Mouse (Mus musculus) right cerebral cortex, adult 2 months (tissue): ENCODE measurements around the gene Onecut1.

ENCODE experiments used
- DNase-seq, 2 experiments: peaks; one replicate each; pipeline ENCODE4 v3.0.0; 2021 to 2022; ENCODE audit warnings: low spot score in 2 of 2

The Onecut1 gene

GRCm38 (mm10) chr9:74860461-74860860 lies 1.3 kb upstream of the Onecut1 start:
- DNase-seq = no peak

GRCm38 (mm10) chr9:74862096-74862780 lies 517 bp downstream of the Onecut1 start:
- no peak for DNase-seq

DNA sequence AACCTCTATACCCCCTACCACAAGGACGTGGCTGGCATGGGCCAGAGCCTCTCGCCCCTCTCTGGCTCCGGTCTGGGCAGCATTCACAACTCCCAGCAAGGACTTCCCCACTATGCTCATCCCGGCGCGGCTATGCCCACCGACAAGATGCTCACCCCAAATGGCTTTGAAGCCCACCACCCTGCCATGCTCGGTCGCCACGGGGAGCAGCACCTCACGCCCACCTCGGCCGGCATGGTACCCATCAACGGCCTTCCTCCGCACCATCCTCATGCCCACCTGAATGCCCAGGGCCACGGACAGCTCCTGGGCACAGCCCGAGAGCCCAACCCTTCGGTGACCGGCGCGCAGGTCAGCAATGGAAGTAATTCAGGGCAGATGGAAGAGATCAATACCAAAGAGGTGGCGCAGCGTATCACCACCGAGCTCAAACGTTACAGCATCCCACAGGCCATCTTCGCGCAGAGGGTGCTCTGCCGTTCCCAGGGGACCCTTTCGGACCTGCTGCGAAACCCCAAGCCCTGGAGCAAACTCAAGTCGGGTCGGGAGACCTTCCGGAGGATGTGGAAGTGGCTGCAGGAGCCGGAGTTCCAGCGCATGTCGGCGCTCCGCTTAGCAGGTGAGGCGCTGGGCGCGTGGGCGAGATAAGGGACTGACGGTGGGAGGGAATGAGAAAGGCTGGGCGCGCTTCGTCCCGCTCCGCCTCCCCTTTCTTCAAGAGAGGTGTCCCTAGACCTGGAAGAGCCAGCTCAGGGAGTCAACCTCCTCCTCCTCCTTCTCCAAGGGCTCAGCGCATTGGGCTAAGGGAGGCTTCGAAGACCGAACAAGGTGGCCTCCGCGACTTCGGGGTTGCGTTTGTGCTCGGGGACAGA lies 1.3 kb downstream of the Onecut1 start:
- no peak for DNase-seq

GRCm38 (mm10) chr9:74863655-74864443 lies 2.1 kb downstream of the Onecut1 start:
- DNase-seq = no peak

GRCm38 (mm10) chr9:74864471-74864870 lies 2.8 kb downstream of the Onecut1 start:
- DNase-seq = no peak

DNA sequence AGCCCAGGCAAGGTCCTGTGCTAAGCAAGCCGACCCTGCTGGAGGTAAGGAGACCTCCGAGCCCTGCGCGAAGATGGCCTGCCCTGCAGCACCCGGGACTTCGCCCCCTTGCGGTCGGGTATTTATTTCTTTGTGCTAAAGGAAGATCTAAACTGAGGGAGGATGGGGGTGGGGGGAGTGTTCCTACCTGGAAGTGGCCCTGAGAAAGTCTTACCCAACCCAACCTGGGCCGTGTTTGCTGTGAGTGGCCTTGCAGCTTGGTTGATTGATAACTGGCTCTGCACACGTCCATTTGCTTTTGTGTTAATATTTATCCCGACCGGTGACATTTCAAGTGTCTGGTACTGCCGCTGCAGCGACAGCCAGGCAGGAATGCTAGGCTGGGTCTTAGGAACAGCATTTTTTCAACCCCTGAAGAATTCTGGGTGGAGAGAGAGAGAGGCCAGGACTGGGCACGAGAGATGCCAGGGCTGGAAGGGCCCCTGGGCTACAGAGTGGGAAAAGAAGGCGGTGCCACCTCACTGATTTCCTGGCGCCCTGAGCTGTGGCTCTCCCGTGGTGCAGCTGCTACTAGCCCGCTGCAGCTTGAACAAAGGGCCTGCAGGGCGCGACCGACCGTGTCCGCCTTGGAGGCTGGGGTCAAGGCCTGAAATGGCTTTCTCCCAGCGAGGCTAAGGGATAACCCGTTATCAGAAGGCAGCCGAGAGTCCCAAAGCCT lies 5.0 kb downstream of the Onecut1 start:
- DNase-seq = no peak

DNA sequence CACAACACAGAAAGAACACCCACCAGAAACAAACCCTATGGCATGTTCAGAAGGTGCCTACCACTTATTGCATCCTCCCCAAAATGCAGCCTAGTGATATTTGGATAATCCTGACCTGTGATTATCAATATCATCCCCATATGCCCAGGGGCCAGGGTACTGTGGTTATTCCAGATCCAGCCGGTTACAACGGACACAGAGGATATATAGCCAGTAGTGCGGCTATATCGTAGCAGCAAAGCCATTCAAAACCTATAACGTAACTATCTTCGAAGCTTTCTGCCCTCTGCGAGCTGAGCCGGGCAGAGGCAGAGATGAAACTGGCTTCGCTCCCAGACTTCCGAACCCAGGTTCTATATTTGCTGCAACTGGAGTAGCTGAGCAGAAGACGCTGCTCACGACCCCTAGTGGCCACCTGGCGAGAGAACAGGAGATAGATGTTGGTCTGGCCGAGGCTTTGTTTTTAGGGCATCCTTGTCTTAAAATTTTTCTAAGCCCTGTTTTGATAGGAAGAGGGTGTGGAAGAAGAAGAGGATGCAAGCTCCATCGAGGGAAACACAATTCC lies 6.0 kb downstream of the Onecut1 start:
- peak; percentile 65 to 66 for DNase-seq

DNA sequence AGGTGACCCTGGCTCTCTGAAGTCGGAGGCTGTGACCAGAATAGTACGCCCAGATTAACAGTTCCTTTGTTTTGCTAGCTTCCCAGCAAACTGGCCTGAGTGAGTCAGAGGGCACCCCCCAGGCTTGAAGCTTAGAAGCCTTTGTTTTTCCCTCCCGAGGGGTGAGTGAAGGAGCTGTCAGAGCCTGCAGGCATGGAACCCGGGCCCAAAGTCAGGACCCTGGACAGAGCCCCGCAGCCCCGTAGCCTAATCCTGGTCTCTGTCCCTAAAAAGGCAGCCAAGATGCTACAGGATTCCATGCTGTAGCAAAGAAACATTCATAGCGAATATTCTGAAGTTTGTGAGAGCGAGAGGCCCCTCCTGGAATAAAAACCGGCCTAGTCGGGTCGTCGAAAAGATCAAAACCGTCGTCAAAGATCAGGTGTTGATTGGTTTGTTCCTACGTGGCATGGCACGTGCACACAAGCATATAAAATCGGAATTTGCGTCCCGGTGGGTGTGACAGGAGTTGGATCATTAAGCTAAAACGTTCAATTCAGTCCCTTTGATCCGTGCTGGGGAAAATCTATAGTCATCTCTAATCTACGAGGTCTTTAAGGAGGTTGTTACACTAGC lies 6.7 kb downstream of the Onecut1 start:
- DNase-seq = no peak

- DNase-seq = peak; percentile 88 to 89
Measured at GRCm38 (mm10) chr9:74870960-74871688, 9.4 kb downstream of the Onecut1 start.

GRCm38 (mm10) chr9:74876328-74876727 lies 14.6 kb downstream of the Onecut1 start:
- no peak for DNase-seq

- no peak for DNase-seq
Measured at GRCm38 (mm10) chr9:74877709-74878108, 16.0 kb downstream of the Onecut1 start.

DNA sequence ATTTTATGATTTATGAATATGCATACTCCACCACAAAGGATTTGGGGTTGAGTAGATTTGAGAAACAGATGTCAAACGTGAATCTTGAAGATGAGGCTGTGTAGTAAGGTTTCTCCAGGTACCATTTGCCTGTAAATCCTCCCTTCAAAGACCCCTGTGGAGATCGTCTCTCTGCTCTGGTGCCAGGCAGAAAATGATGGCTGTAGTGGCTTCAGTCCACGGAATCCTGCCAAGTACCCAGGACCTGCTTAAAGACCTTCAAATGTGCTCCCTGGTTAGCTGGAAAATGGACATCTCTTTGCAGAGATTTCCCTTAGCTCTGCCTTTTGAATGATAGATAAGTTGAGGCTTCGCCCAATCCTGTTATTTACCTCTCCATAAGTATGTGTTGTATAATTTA lies 26.1 kb downstream of the Onecut1 start:
- no peak for DNase-seq

DNA sequence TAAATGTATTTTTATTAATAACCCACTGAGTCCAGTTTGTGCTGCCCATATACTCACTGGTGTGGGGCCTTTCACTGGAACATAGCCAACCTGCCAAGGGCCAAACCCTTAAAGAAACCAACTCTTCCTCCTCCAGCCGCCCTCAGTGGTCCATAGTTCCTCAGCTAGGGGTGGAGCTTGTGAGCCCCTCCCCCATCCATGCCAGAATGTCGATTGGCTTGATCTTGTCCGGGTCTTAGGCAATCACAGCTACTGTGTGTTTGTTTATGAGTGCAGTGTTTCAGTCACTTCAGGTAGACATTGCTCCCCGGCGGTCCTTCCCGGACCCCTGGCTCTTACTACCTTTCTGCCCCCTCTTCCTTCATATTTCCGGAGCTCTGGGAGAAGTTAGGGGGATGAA lies 35.0 kb downstream of the Onecut1 start:
- no peak for DNase-seq

- no peak for DNase-seq
Measured at GRCm38 (mm10) chr9:74897375-74897982, 35.8 kb downstream of the Onecut1 start.

DNA sequence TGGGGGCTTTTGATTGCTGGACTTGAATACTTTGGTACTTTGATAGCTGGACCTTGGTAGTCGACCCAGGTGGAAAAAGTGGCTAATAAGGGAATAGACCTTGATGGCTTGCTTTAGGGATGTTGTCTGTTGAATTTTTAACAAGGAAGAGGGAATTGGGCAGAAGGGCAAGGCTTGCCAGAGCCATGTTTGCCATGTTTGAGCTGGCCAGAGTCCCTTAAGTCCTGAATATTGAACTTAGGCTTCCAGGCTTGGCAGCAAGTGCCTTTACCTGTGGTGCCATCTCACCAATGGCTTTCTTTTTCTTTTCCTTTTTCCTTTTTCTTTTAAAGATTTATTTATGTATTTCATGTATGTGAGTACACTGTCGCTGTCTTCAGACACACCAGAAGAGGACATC lies 38.4 kb downstream of the Onecut1 start:
- DNase-seq = no peak

GRCm38 (mm10) chr9:74904866-74905508 lies 43.3 kb downstream of the Onecut1 start:
- DNase-seq = peak; percentile 74 to 82

DNA sequence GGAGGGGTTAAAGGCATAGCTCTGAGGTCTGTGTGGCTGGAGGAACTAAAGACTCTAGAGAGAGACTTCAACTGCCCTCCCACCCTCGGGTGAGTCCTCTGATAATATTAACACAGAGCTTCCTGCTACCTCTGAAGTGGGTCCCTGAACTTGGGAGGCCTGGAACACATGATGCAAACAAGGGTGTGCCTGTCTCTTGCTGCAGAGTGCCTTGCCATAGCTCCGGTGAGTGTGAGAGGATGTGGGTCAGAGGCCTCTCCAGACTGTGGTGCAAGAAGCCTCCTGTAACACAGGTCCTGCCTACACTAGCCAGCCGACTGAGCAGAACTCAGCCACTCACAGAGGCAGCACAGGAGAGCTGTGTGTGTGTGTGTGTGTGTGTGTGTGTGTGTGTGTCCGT lies 45.2 kb downstream of the Onecut1 start:
- DNase-seq = no peak

DNA sequence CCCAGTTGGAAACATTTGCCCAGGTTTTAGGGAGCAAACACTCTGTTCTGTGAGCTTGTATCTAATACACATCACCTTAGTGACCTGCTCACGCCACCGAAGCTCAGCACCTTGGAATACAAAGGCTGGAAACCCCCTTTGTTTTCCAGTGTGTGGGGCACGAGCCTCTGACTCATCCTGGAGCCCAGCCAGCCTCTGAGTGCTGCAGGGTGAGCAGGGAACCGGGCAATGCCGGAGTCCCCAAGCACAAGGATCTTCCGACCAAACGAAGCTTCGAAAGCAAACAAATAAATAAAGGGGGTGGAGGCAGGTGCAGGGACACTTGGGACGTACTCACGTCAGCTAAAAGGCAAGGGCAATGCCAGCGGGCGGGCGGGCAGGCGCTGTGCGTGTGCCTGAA lies 47.5 kb downstream of the Onecut1 start:
- no peak for DNase-seq

- DNase-seq = no peak
Measured at GRCm38 (mm10) chr9:74910226-74910759, 48.6 kb downstream of the Onecut1 start.
